ENCODE assay signal across 18 mouse cellular contexts in genomic region chr6:53766243-53766915, GRCm38 (mm10). TPM values are rescaled to one million over a fixed set of nuclear protein-coding genes. Genes with fewer than 3 reads are reported as not detected.
DNase-seq lines count a peak whose midpoint lies in the region; ATAC-seq and TF ChIP-seq lines count a peak whose summit lies in the region.
"Had no signal": no experiment of that assay in that cellular context is flagged by ENCODE, and none has a peak within 500 bp of the region (broad histone marks: within the 10 kb centered on the region; RNA-seq: fewer than 3 reads in every experiment).

No protein-coding gene starts in this region.

- ATAC-seq in heart, embryonic 13.5 days (ENCODE audit: extremely low read depth, insufficient number of reproducible peaks, low FRiP score, low TSS enrichment): no peak
- ATAC-seq in heart, embryonic 12.5 days (ENCODE audit: insufficient number of reproducible peaks, low FRiP score): no peak
- ATAC-seq in limb, embryonic 14.5 days (ENCODE audit: low FRiP score, low read depth): 0 out of 2 replicates have a peak, but pooled peaks have one; percentile 39
- ATAC-seq in midbrain, embryonic 16.5 days: no peak
- ATAC-seq: forebrain, embryonic 13.5 days had no signal

- no peaks in the 10 kb centered on the region for H3K36me3 ChIP-seq in heart, embryonic 13.5 days
- no peaks in the 10 kb centered on the region for H3K36me3 ChIP-seq in heart, embryonic 12.5 days
- no peaks in the 10 kb centered on the region for H3K36me3 ChIP-seq in limb, embryonic 14.5 days (ENCODE audit: control insufficient read depth, insufficient read depth, low read length)
- H3K36me3 ChIP-seq in midbrain, embryonic 16.5 days (ENCODE audit: control insufficient read depth, insufficient read depth, low read length): no peaks in the 10 kb centered on the region
- H3K36me3 ChIP-seq: G1E; hindbrain, embryonic 10.5 days had no signal

- peak; percentile 65 for DNase-seq in urinary bladder, postnatal 14 days (ENCODE audit: low spot score)
- no peak for DNase-seq in urinary bladder, postnatal 10 days (ENCODE audit: low spot score)
- no peak for DNase-seq in limb, embryonic 14.5 days (ENCODE audit: low spot score)
- no peak for DNase-seq in gastrocnemius, adult 2 months
- DNase-seq: adrenal gland, postnatal 10 days; cerebellum, adult 9-10 months; kidney, postnatal 25 days; layer of hippocampus, adult 9-11 months; lung, postnatal 14 days; thymus, postnatal 36 days had no signal

- H3K4me3 ChIP-seq in heart, embryonic 13.5 days: no peak overlapping the region
- no peak overlapping the region for H3K4me3 ChIP-seq in heart, embryonic 12.5 days
- no peak overlapping the region for H3K4me3 ChIP-seq in limb, embryonic 14.5 days (replicated peaks; ENCODE audit: low read length)
- H3K4me3 ChIP-seq in midbrain, embryonic 16.5 days (ENCODE audit: low read depth, low read length): no peak overlapping the region
- H3K4me3 ChIP-seq in gastrocnemius, adult 2 months: no peak overlapping the region
- H3K4me3 ChIP-seq: forebrain, embryonic 13.5 days; hindbrain, embryonic 10.5 days had no signal

- H3K9me3 ChIP-seq in heart, embryonic 13.5 days: no peaks in the 10 kb centered on the region
- H3K9me3 ChIP-seq in heart, embryonic 12.5 days (replicated peaks): no peaks in the 10 kb centered on the region
- no peaks in the 10 kb centered on the region for H3K9me3 ChIP-seq in limb, embryonic 14.5 days (ENCODE audit: control insufficient read depth, low read length)
- H3K9me3 ChIP-seq in midbrain, embryonic 16.5 days (replicated peaks; ENCODE audit: control insufficient read depth, low read length, poor library complexity, severe bottlenecking): no peaks in the 10 kb centered on the region
- H3K9me3 ChIP-seq: forebrain, embryonic 13.5 days; hindbrain, embryonic 10.5 days had no signal

- H3K4me1 ChIP-seq in heart, embryonic 13.5 days: peaks cover 14% of the 10 kb centered on the region
- peaks cover 19% of the 10 kb centered on the region for H3K4me1 ChIP-seq in heart, embryonic 12.5 days (replicated peaks)
- H3K4me1 ChIP-seq in limb, embryonic 14.5 days (ENCODE audit: control insufficient read depth, insufficient read depth, low read length): peaks cover 29% of the 10 kb centered on the region
- H3K4me1 ChIP-seq in midbrain, embryonic 16.5 days (ENCODE audit: control insufficient read depth, insufficient read depth, low read length): no peaks in the 10 kb centered on the region
- H3K4me1 ChIP-seq: forebrain, embryonic 13.5 days; hindbrain, embryonic 10.5 days had no signal

- intact Hi-C loops in gastrocnemius, adult 2 months (cut with DNase I): no loop called here

- WGBS in heart, embryonic 13.5 days: 21% methylated on average over 10 of the region's 10 CpGs
- 21% methylated on average over 10 of the region's 10 CpGs for WGBS in heart, embryonic 12.5 days
- 32% methylated on average over 10 of the region's 10 CpGs for WGBS in limb, embryonic 14.5 days
- 71% methylated on average over 10 of the region's 10 CpGs for WGBS in midbrain, embryonic 16.5 days

- no peak for TF ChIP-seq POLR2A in limb, embryonic 14.5 days (IDR thresholded peaks at IDR 0.05; ENCODE audit: borderline replicate concordance, extremely low read depth, insufficient read depth, insufficient read length)

- no peak overlapping the region for H3K9ac ChIP-seq in heart, embryonic 13.5 days
- H3K9ac ChIP-seq in heart, embryonic 12.5 days: no peak overlapping the region
- no peak overlapping the region for H3K9ac ChIP-seq in limb, embryonic 14.5 days (ENCODE audit: low read depth, low read length, severe bottlenecking)
- no peak overlapping the region for H3K9ac ChIP-seq in midbrain, embryonic 16.5 days (ENCODE audit: low read depth, low read length)
- H3K9ac ChIP-seq: forebrain, embryonic 13.5 days; liver, embryonic 14.5 days had no signal

- no peaks in the 10 kb centered on the region for H3K27me3 ChIP-seq in heart, embryonic 13.5 days (replicated peaks)
- H3K27me3 ChIP-seq in heart, embryonic 12.5 days (replicated peaks): no peaks in the 10 kb centered on the region
- H3K27me3 ChIP-seq in limb, embryonic 14.5 days (ENCODE audit: control insufficient read depth, insufficient read depth, low read length): no peaks in the 10 kb centered on the region
- H3K27me3 ChIP-seq in midbrain, embryonic 16.5 days (ENCODE audit: control insufficient read depth, insufficient read depth, low read depth, low read length): no peaks in the 10 kb centered on the region
- H3K27me3 ChIP-seq: forebrain, embryonic 13.5 days had no signal

- peak overlapping the region; percentile 16; the same call in 1 of the 2 replicates for H3K4me2 ChIP-seq in heart, embryonic 13.5 days
- no peak overlapping the region; the same call in 1 of the 2 replicates for H3K4me2 ChIP-seq in heart, embryonic 12.5 days
- H3K4me2 ChIP-seq in limb, embryonic 14.5 days (replicated peaks; ENCODE audit: low read depth, low read length, severe bottlenecking): no peak overlapping the region
- no peak overlapping the region for H3K4me2 ChIP-seq in midbrain, embryonic 16.5 days (ENCODE audit: low read length)
- H3K4me2 ChIP-seq: forebrain, embryonic 13.5 days; midbrain, embryonic 11.5 days had no signal

- no peak for TF ChIP-seq CTCF in gastrocnemius, adult 2 months (IDR thresholded peaks at IDR 0.05)

- H3K27ac ChIP-seq in heart, embryonic 13.5 days (replicated peaks): no peak overlapping the region
- H3K27ac ChIP-seq in heart, embryonic 12.5 days (ENCODE audit: poor library complexity, severe bottlenecking): no peak overlapping the region
- peak overlapping the region; percentile 70; the same call in 1 of the 2 replicates for H3K27ac ChIP-seq in limb, embryonic 14.5 days (replicated peaks; ENCODE audit: low read depth, low read length)
- no peak overlapping the region for H3K27ac ChIP-seq in midbrain, embryonic 16.5 days (ENCODE audit: low read length)
- no peak overlapping the region for H3K27ac ChIP-seq in gastrocnemius, adult 2 months
- H3K27ac ChIP-seq: forebrain, embryonic 13.5 days; hindbrain, embryonic 10.5 days; liver, embryonic 14.5 days had no signal

RNA-seq across cellular contexts. Expression of gene Tril, which starts 54.3 kb away (rescaled TPM):
- 6.7 and 8.9 TPM in 2 replicates for polyA plus RNA-seq in heart, embryonic 13.5 days (2015; fragmentation: Nextera tagmentation; extraction: Ambion mirVana)
- polyA plus RNA-seq in heart, embryonic 12.5 days (2016; fragmentation: Nextera tagmentation; extraction: Ambion mirVana): 8.3 and 10.5 TPM in 2 replicates
- polyA plus RNA-seq in limb, embryonic 14.5 days (2012; rRNA removed): 68.1 and 102 TPM in 2 replicates
- polyA plus RNA-seq in limb, embryonic 14.5 days (2014; fragmentation: Nextera tagmentation; extraction: Ambion mirVana): 70.0 and 90.7 TPM in 2 replicates
- 13.0 and 16.9 TPM in 2 replicates for polyA plus RNA-seq in midbrain, embryonic 16.5 days (2015; fragmentation: Nextera tagmentation; extraction: Ambion mirVana)
- total RNA-seq in gastrocnemius, adult 2 months (2021): 1 to 10 TPM; 1.3 to 2.2 TPM
- polyA plus RNA-seq: G1E had no signal
